Mouse (Mus musculus) bone marrow macrophage, adult 2 months (primary cell): ENCODE measurements at regions not wholly inside any gene's neighbourhood (a gene's known extent, or its start where the extent isn't known, plus 50 kb on each side); places are given as distances from the start of the nearest gene placed in this dataset.

Experiments used
- CTCF ChIP-seq: IDR thresholded peaks from 2 replicates; pipeline ENCODE4 v1.5.1; 2012; ENCODE audit warnings: low read depth, mild to moderate bottlenecking, low read length, moderate library complexity
- POLR2A ChIP-seq: IDR thresholded peaks from 2 replicates; pipeline ENCODE4 v1.6.1; 2012; ENCODE audit warnings: mild to moderate bottlenecking, low read depth, low read length, borderline replicate concordance

GRCm38 (mm10) chr4:99484271-99484670, 171.8 kb upstream of the Foxd3 start:
- TF ChIP-seq CTCF, result no peak
- TF ChIP-seq POLR2A, result no peak
